Mouse (Mus musculus): ENCODE results near the gene Pex11g. TPM values are rescaled to one million over a fixed set of nuclear protein-coding genes. Genes with fewer than 3 reads are reported as not detected.

The Pex11g gene
- polyA plus RNA-seq, 1 experiment: 1.5 TPM

GRCm38 (mm10) chr8:3500235-3501090 lies 33.0 kb upstream of the Pex11g start, which contains the start of gene Mcoln1:
Gene Mcoln1 (plus strand): TSS chr8:3500457.
- H3K4me1 ChIP-seq (ENCODE audit: control insufficient read depth, insufficient read depth, low read length): peaks cover 10% of the 10 kb centered on the region
- H3K4me3 ChIP-seq (ENCODE audit: insufficient read depth, low read length): peak within 1 kb of the TSS; percentile 40
- H3K27ac ChIP-seq (ENCODE audit: insufficient read depth, low read length): peak within 1 kb of the TSS; percentile 5
- peak; percentile 86 for TF ChIP-seq POLR2A (IDR thresholded peaks at IDR 0.05; ENCODE audit: extremely low read depth, insufficient read depth, low read length)
- no peak for TF ChIP-seq CTCF (IDR thresholded peaks at IDR 0.05; ENCODE audit: extremely low read depth, insufficient read depth, low read length)

GRCm38 (mm10) chr8:3499751-3500150 lies 32.3 kb upstream of the Pex11g start:
- Histone ChIP-seq H3K4me3 (ENCODE audit: insufficient read depth, low read length) (peak overlapping the region; percentile 40), H3K4me1 (ENCODE audit: control insufficient read depth, insufficient read depth, low read length) (peaks cover 10% of the 10 kb centered on the region), H3K27ac (ENCODE audit: insufficient read depth, low read length) (peak overlapping the region; percentile 3)
- TF ChIP-seq CTCF (IDR thresholded peaks at IDR 0.05; ENCODE audit: extremely low read depth, insufficient read depth, low read length): no peak

GRCm38 (mm10) chr8:3498583-3498982 lies 31.1 kb upstream of the Pex11g start:
- H3K4me1 ChIP-seq (ENCODE audit: control insufficient read depth, insufficient read depth, low read length): peaks cover 12% of the 10 kb centered on the region

DNA sequence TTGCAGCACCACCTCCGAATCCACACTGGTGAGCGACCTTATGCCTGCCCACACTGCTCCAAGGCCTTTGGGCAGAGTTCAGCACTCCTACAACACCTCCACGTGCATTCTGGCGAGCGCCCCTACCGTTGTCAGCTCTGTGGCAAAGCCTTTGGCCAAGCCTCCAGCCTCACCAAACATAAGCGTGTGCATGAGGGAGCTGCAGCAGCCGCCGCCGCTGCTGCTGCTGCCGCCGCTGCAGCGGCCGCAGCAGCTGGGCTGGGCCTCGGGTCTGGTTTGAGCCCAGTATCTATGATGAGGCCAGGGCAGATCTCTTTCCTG lies 28.9 kb upstream of the Pex11g start:
- Histone ChIP-seq H3K4me3 (ENCODE audit: insufficient read depth, low read length) (no peak overlapping the region), H3K4me1 (ENCODE audit: control insufficient read depth, insufficient read depth, low read length) (peaks cover 7% of the 10 kb centered on the region), H3K27ac (ENCODE audit: insufficient read depth, low read length) (no peak overlapping the region)
- TF ChIP-seq POLR2A (IDR thresholded peaks at IDR 0.05; ENCODE audit: extremely low read depth, insufficient read depth, low read length): no peak
- TF ChIP-seq CTCF (IDR thresholded peaks at IDR 0.05; ENCODE audit: extremely low read depth, insufficient read depth, low read length): no peak

More at GRCm38 (mm10) chr8:3498583-3498982, 31.1 kb upstream of the Pex11g start:
- Histone ChIP-seq H3K4me3 (ENCODE audit: insufficient read depth, low read length) (no peak overlapping the region), H3K27ac (ENCODE audit: insufficient read depth, low read length) (no peak overlapping the region)
- TF ChIP-seq POLR2A (IDR thresholded peaks at IDR 0.05; ENCODE audit: extremely low read depth, insufficient read depth, low read length): no peak
- no peak for TF ChIP-seq CTCF (IDR thresholded peaks at IDR 0.05; ENCODE audit: extremely low read depth, insufficient read depth, low read length)

- no peak overlapping the region for H3K4me3 ChIP-seq (ENCODE audit: insufficient read depth, low read length)
These were observed 28.3 kb upstream of the Pex11g start for GRCm38 (mm10) chr8:3495578-3496427.

DNA sequence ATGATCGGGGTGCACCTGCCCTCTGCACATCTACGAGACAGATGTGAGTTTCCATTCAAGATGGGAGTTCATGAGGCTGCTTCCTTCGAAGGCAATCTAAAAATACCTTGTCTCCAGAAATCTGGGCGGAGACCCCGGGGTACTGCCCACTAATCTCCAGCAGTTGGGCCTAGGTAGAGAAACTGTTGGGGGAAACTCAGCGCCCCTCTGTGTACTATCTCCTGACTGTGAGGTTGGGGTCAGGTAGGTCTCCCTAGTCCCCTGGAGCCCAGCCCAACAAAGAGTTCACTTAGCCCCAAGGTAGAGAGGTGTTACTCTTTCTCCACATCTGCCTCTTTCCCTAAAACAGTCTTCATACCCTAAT lies 26.3 kb upstream of the Pex11g start:
- H3K4me1 ChIP-seq (ENCODE audit: control insufficient read depth, insufficient read depth, low read length): peaks cover 4% of the 10 kb centered on the region
- TF ChIP-seq CTCF (IDR thresholded peaks at IDR 0.05; ENCODE audit: extremely low read depth, insufficient read depth, low read length) (no peak), POLR2A (IDR thresholded peaks at IDR 0.05; ENCODE audit: extremely low read depth, insufficient read depth, low read length) (no peak)
- peak overlapping the region; percentile 80 for H3K4me3 ChIP-seq (ENCODE audit: insufficient read depth, low read length)
- peak overlapping the region; percentile 39; the same call in 1 of the 2 replicates for H3K27ac ChIP-seq (ENCODE audit: insufficient read depth, low read length)

More at GRCm38 (mm10) chr8:3495578-3496427, 28.3 kb upstream of the Pex11g start:
- TF ChIP-seq POLR2A (IDR thresholded peaks at IDR 0.05; ENCODE audit: extremely low read depth, insufficient read depth, low read length) (no peak), CTCF (IDR thresholded peaks at IDR 0.05; ENCODE audit: extremely low read depth, insufficient read depth, low read length) (no peak)
- H3K4me1 ChIP-seq (ENCODE audit: control insufficient read depth, insufficient read depth, low read length): peaks cover 4% of the 10 kb centered on the region
- H3K27ac ChIP-seq (ENCODE audit: insufficient read depth, low read length): no peak overlapping the region

GRCm38 (mm10) chr8:3492901-3493844 lies 25.7 kb upstream of the Pex11g start, which contains the start of gene Zfp358:
Gene Zfp358 (plus strand): TSS chr8:3493138.
- Histone ChIP-seq H3K4me3 (ENCODE audit: insufficient read depth, low read length) (peak within 1 kb of the TSS; percentile 80), H3K4me1 (ENCODE audit: control insufficient read depth, insufficient read depth, low read length) (peaks cover 2% of the 10 kb centered on the region; the same call in 1 of the 2 replicates), H3K27ac (ENCODE audit: insufficient read depth, low read length) (peak within 1 kb of the TSS; percentile 88)
- no peak for TF ChIP-seq CTCF (IDR thresholded peaks at IDR 0.05; ENCODE audit: extremely low read depth, insufficient read depth, low read length)
- 0 out of 2 replicates have a peak, but pooled peaks have one; percentile 13 for TF ChIP-seq POLR2A (IDR thresholded peaks at IDR 0.05; ENCODE audit: extremely low read depth, insufficient read depth, low read length)

GRCm38 (mm10) chr8:3485192-3485591 lies 17.7 kb upstream of the Pex11g start:
- no peak overlapping the region for H3K4me3 ChIP-seq (ENCODE audit: insufficient read depth, low read length)
- TF ChIP-seq CTCF (IDR thresholded peaks at IDR 0.05; ENCODE audit: extremely low read depth, insufficient read depth, low read length) (no peak), POLR2A (IDR thresholded peaks at IDR 0.05; ENCODE audit: extremely low read depth, insufficient read depth, low read length) (no peak)
- no peak overlapping the region for H3K27ac ChIP-seq (ENCODE audit: insufficient read depth, low read length)
- no peaks in the 10 kb centered on the region for H3K4me1 ChIP-seq (ENCODE audit: control insufficient read depth, insufficient read depth, low read length)

DNA sequence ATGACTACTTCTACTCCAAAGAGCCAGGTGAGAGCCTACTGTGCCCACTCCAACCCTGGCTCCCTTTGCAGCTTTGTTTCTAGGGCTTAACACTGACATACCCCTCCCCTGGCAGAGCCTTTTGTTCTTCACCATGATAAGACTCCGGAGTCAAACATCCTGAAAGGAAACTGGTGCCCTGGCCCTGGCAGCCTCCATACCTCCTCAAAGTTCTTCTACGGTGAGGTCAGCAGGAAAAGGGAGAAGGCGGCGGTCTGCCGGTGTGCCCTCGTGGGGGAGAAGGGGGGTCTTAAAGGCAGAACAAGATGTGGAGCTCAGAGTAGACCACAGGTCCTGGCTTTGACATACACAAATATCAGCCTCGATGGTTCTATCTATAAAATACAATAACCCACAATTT lies 16.1 kb upstream of the Pex11g start:
- no peak for TF ChIP-seq POLR2A (IDR thresholded peaks at IDR 0.05; ENCODE audit: extremely low read depth, insufficient read depth, low read length)
- TF ChIP-seq CTCF (IDR thresholded peaks at IDR 0.05; ENCODE audit: extremely low read depth, insufficient read depth, low read length): no peak

More for the DNA sequence above, 16.1 kb upstream of the Pex11g start:
- Histone ChIP-seq H3K4me1 (ENCODE audit: control insufficient read depth, insufficient read depth, low read length) (no peaks in the 10 kb centered on the region), H3K4me3 (ENCODE audit: insufficient read depth, low read length) (no peak overlapping the region), H3K27ac (ENCODE audit: insufficient read depth, low read length) (no peak overlapping the region)
